Mouse (Mus musculus) adrenal gland, adult (tissue): ENCODE results near the gene Clca2.
"Not testable (repeated sequence)": the region's sequence is repeated elsewhere in the genome, so short reads cannot be mapped to it uniquely, and the experiment has no call there.

ENCODE experiments used
- DNase-seq, 2 experiments: peaks; one replicate each; pipeline ENCODE4 v3.0.0; 2022 to 2023; ENCODE audit warnings: low spot score in 1 of 2; ENCODE audit not compliant: inconsistent age in 2 of 2

The Clca2 gene

GRCm38 (mm10) chr3:145087857-145088598, 11.2 kb downstream of the Clca2 start:
- DNase-seq = no peak

DNA sequence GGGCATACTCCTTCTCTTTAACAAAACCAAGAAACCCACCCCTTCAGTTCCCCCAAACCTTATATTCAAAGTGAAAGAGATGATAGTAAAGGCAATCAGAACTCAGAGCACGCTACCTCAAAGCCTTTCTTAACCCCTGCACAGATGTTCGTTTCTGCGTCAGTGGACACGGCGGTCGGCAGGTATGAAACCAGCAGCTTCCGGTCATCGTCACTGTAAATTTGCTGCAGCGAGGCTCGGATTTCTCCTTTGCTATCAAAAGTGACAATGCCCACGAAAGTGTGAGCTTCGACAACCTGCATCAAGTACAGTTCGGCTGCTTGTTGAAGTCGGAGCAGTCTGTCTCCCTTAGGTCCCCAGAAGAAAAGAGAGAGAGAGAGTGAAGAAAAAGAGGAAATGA, 13.1 kb downstream of the Clca2 start:
- DNase-seq = no peak

- no peak for DNase-seq
These were observed 16.2 kb downstream of the Clca2 start for GRCm38 (mm10) chr3:145083081-145083480.

DNA sequence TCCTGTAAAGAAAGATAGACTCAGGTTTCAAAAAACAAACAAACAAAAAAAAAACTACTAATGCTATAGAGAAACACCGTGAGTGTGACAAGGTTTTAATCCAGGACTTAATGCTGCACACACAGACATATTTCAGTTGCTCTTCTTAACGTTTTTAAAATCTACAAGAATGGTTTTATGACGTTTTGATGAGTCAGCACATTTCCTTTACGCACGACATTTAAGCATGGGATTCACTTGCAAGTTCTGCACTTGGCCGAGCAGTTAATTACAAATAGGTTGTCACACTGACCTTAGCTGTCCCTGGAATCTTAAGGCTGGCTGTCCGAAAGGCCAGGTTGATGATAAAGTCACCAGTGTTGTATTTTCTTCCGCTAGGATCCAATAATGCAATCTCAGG, 18.3 kb downstream of the Clca2 start:
- DNase-seq = no peak

GRCm38 (mm10) chr3:145078405-145078804, 20.8 kb downstream of the Clca2 start:
- no peak for DNase-seq

DNA sequence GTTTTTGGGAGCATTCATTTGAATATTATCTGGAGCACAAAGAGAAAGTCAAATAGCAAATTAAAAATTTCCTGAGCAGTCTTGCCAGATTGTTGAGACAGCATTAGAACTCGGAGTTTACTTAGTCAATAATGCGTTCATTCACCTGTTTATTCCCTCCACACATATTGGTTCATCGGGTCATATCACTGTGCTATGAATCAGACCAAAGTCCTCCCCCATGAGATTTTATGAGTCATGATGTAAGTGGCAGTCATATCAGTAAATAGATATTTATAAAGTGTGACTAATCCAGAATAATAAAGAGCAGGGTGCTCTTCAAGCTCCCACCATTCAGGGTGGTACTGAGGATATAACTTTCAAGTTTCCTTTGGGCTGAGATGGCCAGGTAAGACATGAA, 26.9 kb downstream of the Clca2 start:
- DNase-seq = no peak

GRCm38 (mm10) chr3:145068964-145069363, 30.3 kb downstream of the Clca2 start:
- DNase-seq = no peak

- not testable (repeated sequence) for DNase-seq
These were observed 44.1 kb downstream of the Clca2 start for GRCm38 (mm10) chr3:145055138-145055537.

DNA sequence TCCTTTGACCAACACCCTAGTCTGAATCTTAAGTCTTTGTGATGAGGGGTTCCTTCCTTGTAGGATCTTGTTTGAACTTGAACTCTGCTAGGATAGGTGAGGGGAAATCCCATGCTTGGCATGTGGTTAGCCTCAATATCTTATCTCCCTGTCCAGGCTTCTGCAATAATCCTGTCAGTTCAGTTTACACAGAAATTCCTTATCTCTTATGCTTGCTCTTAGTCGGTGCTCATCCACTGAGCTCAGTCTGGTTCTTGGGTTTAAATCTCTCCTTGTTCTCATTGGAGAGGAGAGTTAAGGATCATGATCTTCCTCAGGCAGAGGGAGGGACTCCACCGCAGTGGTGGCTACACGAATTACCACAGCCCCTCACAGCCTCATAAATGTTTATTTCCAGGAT, 49.4 kb downstream of the Clca2 start:
- DNase-seq = peak in 1 of 2 experiments; percentile 13

GRCm38 (mm10) chr3:145038813-145039212, 60.4 kb downstream of the Clca2 start:
- no peak for DNase-seq

- no peak for DNase-seq
These were observed 66.6 kb downstream of the Clca2 start, which contains the start of gene Clca1 for GRCm38 (mm10) chr3:145032676-145033075. TSS of gene Clca1 (minus strand) at chr3:145032776.

DNA sequence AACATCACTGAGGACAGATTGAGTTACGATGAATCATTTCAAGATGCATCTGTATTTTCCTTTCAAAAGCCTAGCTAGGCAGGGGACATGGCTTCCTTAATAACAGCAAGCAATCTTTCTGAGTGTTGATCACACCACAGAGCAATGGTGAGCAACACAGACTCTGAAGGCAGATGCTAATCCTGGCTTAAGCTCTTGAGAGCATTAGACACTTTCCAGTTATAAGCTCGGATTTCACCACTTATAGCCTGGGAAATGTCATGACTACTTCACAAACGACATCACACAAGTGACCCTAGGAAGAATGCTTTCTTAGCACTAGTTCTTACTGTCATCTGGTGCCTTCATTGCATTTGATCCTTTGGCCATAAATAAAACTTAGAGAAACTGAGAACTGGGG, 71.2 kb downstream of the Clca2 start:
- DNase-seq = no peak

DNA sequence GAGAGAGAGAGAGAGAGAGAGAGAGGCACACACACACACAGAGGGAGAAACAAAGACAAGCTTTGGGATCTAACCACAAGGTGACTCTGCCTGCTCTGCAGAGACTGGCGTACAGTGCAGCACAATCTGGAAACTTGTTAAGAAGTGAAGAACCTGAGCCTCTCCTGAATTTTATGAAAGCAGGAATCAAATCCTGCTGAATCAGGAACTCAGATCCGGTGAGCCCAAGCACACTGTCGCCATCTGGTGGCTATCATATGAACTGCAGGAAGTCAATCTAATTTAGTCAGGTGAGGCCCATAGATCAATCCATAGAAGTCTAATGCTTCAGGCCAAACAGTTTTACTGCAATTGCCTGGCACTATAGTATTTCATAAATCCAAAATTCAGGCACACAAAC, 72.5 kb downstream of the Clca2 start:
- DNase-seq = peak; percentile 23 to 71
